Mouse (Mus musculus) C2C12 (cell line): ENCODE measurements around the gene Bbx.

Experiments
- CEBPB ChIP-seq: IDR thresholded peaks from one replicate; pipeline ENCODE4 v1.6.1; 2011; ENCODE audit warnings: low read depth, mild to moderate bottlenecking, control low read depth, moderate library complexity
- CTCF ChIP-seq: IDR thresholded peaks from one replicate; pipeline ENCODE4 v1.5.1; 2011; ENCODE audit not compliant: control insufficient read depth, insufficient read depth, insufficient read length
- FOSL1 ChIP-seq: IDR thresholded peaks from one replicate; pipeline ENCODE4 v1.8.0; 2011; ENCODE audit warnings: mild to moderate bottlenecking, low read length; ENCODE audit not compliant: poor library complexity, insufficient read depth, severe bottlenecking
- MAX ChIP-seq: IDR thresholded peaks from one replicate; pipeline ENCODE4 v1.6.1; 2011; ENCODE audit warnings: mild to moderate bottlenecking, control low read depth
- MYOD1 ChIP-seq: IDR thresholded peaks from one replicate; pipeline ENCODE4 v1.6.1; 2011; ENCODE audit warnings: low read depth; ENCODE audit not compliant: control insufficient read depth, insufficient read length
- MYOG ChIP-seq: IDR thresholded peaks from one replicate; pipeline ENCODE4 v1.6.1; 2011; ENCODE audit not compliant: control insufficient read depth, insufficient read length; ENCODE audit errors: extremely low read depth
- USF1 ChIP-seq: IDR thresholded peaks from one replicate; pipeline ENCODE4 v1.6.1; 2011; ENCODE audit warnings: low read depth, mild to moderate bottlenecking, control low read depth, moderate library complexity

GRCm38 (mm10) chr16:50438816-50439215, 6.6 kb upstream of the Bbx start:
- TF ChIP-seq CTCF: no peak
- TF ChIP-seq MAX: no peak
- TF ChIP-seq MYOG: no peak
- TF ChIP-seq CEBPB: no peak
- no peak for TF ChIP-seq USF1
- TF ChIP-seq MYOD1: no peak
- no peak for TF ChIP-seq FOSL1
